Mouse (Mus musculus) cerebellum, adult 2 months (tissue): ENCODE results near the gene Tln2.

Source experiments
- CTCF ChIP-seq: fragments of 200-500 bp; IDR thresholded peaks from 2 replicates; pipeline ENCODE4 v1.5.1; 2011; ENCODE audit warnings: low read depth, mild to moderate bottlenecking, control low read depth, low read length, moderate library complexity, borderline replicate concordance; ENCODE audit not compliant: insufficient read depth
- POLR2A ChIP-seq: fragments of 200-500 bp; IDR thresholded peaks from 2 replicates; pipeline ENCODE4 v1.6.1; 2011; ENCODE audit warnings: low read length, control low read depth, borderline replicate concordance; ENCODE audit not compliant: insufficient read depth

DNA sequence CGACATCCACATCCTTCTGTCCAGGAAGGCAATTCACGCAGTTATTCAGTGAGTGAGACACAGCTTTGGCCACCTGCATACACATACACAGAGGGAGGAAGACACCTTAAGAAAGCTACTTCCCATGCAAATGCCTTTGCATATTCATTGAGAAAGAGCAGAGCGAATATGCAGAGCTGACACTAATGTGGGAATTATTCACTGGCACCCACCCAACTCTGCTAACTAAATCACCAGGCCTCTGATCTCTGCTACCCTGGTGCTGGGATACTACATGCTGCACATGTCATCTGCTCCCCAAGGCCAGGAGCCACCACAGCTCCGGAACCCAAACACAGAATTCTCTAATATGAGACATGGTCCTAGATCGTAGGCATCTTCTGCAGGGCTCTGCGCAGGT is 237.6 kb downstream of the Tln2 start:
- TF ChIP-seq CTCF (no peak), POLR2A (no peak)
